Mouse (Mus musculus): ENCODE measurements around the gene Foxf2. TPM values are rescaled to one million over a fixed set of nuclear protein-coding genes. Genes with fewer than 3 reads are reported as not detected.

Foxf2 gene
- total RNA-seq, 4 experiments from 2014 or later = not detected

DNA sequence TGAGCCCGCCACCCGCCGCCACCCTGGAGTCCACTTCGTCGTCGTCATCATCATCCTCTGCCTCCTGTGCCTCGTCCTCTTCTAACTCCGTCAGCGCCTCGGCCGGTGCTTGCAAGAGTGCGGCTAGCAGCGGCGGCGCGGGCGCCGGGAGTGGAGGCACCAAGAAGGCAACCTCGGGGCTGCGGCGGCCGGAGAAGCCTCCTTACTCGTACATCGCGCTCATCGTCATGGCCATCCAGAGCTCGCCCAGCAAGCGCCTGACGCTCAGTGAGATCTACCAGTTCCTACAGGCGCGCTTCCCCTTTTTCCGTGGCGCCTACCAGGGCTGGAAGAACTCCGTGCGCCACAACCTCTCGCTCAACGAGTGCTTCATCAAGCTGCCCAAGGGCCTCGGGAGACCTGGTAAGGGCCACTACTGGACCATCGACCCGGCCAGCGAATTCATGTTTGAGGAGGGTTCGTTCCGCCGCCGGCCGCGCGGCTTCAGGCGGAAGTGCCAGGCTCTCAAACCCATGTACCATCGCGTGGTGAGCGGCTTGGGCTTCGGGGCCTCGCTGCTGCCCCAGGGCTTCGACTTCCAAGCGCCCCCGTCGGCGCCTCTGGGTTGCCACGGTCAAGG, 676 bp downstream of the Foxf2 start:
- DNase-seq = no peak

DNA sequence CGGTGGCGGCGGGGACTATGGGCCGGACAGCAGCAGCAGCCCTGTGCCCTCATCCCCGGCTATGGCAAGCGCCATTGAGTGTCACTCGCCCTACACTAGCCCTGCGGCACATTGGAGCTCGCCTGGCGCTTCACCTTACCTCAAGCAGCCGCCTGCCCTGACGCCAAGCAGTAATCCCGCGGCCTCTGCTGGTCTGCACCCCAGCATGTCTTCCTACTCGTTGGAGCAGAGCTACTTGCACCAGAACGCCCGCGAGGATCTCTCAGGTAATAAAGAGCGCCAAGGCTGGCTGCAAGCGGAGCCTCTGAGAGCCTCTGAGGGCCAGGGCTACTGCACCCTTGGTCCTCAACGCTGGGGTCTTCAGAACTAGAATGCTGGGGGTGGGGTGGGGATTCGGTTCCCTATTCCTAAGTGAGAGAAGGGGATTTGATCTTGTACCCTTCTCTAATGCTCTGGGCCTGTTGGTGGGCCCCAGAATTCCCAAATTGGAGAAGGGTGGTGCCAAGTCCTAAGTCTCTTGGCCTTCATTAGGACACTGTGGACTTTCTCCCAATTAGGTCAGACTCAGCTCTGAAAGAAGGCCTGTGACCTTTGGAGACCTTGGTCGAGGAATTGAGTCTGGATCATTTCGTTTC, 1.5 kb downstream of the Foxf2 start:
- no peak for DNase-seq

DNA sequence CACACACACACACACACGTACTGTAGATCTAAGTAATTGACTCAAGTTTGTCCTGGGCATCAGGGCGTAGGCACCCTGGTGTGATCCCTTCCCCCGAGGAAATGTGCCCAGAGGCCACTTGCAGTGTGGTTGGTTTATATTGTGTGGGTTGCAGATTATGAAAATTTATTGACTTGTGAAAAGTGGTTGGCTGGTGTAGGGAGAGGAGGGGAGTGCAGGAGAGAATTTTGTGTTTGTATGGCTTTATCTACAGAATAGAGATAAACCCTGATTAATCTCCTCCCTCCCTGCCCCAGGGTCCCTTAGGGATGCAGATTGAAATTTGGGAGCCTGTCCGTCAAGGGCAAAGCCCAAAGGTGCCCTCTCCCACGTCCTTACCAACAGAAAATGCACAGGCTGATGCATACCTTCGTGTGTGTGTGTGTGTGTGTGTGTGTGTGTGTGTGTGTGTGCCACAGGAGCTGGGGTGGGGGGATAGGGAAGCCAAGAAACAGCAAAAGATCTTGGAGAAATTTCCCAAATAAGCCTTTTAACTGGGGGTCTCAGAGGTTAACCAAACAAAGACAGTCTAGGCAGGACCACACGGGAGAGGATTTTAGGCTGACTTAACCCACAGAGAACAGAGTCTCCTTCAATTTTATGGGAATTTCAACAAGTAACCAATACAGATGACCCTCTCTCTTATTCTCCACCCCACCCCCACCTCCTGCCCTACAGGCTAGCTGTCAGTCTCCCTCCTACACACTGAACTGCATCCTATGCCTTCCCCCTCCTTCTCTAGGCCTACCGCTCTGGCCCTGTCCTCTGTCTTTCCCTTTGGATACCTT, 2.5 kb downstream of the Foxf2 start:
- no peak for DNase-seq

DNA sequence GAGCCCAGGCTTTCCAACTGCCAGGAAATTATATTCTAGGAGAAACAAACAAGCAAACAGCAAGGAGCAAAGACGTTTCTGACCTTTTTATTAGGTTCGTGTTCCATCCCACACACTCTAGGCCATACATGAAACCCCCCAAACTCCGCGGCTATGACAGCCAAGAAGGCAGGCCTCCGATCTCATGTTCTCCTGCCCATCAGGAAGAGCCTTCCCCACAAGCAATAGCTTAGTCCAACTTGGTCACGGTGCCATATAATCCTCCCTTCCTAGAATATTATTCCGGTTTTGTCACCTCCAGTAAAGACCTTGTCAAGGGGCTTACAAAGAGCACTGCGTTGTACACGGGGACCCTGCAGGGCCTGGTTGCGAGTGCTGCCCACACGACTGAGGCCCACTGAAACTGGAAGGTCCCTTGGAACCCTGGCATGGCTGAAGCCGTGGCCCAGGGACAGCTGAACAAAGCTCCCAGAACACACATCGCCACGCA, 3.1 kb downstream of the Foxf2 start:
- DNase-seq = no peak

DNA sequence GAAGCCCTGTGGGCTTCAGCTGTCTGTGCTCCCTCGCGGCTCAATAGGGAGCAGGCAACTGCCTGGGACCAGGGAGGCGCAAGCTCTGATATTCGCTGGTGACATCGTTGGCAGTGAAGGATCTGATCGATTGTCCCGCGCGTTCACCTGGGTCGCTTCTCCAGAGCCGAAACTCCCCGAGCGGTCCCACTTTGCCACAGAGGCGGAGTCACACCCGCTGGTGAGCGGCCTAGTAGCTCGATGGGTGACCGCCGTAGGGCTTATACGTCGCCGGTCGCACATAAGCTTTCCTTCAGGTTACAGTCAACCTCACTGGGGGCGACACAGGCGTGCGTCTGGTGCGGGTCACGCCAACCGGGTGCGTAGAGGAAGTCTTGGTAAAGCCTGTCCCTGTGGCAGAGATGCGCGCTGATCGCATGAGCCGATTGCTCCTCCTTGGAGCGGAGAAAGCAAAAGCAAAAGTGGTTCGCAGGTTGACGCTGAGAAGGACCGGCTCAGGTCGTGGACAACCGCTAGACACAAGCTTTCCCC, 3.8 kb downstream of the Foxf2 start:
- DNase-seq = no peak

DNA sequence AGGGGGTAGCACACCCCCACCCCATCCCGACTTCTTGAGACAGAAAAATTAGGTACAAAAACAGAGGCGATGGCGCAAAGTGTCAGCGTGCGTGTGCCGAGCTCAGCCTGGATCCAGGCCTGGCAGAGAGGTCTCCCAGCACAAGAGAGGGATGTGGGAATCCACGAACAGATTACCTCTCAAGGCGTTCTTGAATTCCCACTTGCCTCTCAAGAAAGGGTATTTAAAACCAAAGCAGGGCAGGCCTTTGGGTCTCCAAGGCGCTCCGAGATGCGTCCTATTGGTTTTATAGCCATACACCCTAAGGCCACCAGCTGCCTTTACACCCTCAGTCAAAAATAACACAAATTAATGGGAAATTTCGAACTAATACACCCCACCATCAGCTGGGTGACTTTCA, 4.4 kb downstream of the Foxf2 start:
- no peak for DNase-seq

DNA sequence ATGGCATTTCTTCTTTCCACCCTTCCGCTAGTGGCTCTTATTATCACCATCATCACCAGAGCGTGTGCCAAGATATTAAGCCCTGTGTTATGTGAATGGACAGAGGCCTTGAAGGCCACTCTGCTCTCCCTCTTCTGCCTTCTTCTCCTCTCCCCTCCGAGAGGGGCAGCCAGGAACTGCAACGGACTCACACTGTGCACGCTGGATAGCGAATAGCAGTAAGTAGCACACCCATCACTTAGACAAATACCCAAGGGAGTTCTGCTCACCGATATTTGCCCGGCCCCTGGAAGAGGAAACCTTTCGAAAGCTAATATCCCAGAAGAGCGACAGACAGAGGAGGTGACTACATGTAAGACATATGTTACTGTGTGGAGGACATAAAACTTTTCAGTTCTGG, 4.9 kb downstream of the Foxf2 start:
- DNase-seq = no peak

DNA sequence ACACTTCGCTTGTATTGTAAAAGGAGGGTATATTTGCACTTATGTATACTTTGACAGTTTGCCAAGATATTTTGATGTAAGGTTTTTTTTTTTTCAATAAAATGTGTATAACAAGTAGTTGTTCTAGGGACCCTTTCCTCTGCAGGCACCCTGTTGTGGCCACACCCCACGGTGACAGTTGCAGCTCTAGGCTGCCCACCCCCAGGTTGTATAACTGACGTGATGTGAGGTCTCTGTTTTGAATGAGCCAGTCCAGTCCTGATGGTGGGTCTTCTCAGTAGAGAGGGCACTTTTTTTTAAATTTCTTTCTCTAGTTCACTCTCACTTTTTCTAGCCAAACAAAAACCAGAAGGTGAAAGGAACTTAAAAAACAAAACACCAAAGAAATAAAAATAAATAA, 5.7 kb downstream of the Foxf2 start:
- DNase-seq = no peak

DNA sequence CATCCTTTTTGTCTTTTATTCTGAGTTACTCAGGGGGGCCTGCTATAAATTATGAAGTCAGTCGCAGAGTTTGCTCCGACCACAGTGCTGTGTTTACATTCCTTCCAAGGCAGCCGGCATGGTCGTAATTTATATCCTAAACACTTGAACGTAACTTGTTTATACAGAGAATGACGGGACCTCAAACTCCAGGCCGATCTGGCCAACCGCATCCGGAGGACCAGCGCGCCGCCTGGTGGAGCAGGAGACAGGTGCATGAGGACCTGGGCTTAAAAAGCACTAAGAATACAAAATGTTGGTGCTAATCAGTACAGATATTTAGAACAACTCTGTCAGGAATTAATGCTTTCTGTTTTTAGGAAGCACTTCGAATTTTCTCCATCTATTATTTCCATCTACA, 6.8 kb downstream of the Foxf2 start:
- peak; percentile 18 for DNase-seq

DNA sequence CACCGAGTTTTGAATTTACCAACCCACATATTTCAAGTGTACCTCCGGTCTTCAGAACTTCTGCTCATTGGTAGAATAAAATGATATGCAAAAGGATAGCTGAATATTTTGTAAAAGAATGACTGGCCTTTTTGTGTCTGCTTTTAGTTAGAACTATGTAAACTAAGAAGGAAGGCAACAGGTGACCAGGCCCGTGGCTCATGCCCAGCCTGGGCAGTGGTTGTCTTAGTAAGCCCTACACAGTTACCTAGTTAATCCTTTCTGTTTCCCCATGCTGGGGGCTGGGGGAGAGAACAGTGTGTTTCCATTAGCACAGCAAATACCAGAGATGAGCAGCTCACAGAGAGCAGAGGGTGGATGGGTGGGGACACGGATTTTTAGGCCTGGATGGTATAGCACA, 7.6 kb downstream of the Foxf2 start:
- no peak for DNase-seq

DNA sequence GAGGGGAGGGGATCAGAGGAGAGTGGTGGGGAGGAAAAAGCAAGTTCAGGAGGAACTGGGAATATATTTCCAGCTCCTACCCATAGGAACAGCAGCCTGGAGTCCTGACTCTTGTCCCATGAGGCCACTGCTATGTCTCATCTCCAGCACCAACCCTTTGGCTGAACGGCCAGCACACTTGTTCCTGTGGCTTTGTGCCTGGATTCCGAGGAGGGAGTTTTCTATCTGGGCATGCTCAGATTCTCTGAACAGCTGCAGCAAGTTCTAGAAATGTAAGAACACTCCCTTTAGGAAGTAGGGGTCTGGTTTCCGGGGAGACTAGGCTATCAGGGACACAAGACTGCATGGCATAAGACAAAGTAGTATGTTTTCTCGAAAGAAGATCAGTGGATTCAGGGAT, 9.9 kb downstream of the Foxf2 start:
- DNase-seq = no peak

DNA sequence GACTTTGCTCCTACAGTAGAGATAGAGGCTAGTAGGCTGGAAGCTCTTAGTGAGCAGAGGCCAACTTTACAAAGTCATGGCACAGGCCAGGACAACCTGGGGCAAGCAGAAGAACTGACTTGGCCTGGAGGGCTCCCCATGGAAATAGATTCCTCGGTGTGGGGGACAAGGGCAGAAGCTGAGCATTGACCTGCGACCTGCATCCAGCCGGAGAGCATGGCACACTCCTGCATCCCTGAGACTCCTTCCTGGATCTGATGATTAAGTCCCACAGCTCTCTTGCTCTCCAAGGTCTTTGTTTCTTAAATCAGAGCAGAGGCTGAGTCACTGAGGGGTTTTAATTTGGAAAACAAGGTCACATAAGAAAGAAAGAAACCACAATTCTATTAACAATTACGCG, 15.9 kb downstream of the Foxf2 start:
- no peak for DNase-seq

DNA sequence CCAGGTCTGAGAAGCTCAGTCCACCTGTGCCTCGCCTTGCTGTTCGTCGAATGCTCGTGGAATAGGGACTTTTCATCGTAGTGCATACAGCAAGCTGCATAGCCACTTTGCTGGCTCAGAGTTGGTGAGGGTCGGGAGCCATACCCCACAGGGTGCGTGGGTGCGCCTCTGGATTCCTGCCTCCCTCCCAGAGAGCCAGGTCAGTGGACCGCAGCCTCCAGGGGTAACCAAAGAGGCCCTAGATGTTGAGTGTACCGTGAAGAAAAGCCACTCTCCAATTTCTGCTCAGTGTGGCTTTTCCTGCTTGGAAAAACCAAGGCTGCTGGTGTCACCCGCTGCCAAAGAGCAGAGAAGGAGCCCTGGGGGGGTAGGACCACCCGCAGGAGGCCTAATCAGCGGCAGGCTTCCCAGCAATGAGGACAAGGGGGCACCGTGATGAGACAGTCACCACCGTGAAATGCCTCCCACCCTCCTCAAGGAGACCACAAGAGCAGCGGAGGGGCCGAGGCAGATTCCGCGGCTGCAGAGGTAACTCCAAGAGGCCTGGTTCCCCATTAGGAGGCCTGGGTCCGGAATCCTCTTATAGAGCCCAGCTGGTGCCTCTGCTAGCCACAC, 26.6 kb downstream of the Foxf2 start:
- no peak for DNase-seq

DNA sequence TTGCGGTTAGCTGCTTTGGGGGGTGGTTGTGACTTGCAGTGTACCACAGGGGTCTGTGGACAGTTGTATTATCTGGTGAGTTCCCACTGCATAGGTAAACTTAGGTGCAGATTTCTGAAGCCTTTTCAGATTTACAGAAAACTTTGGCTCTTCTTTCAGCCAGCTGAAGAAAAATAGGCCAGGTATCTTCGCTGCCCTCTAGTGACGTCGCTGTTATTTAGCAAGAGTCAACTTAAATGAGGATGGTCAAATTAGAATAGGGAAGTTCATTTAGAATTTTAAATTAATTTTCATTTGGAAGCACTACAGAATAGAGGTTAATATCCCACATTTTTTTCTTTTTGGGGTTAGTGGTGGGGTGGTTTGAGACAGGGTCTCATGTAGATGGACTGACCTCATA, 30.6 kb downstream of the Foxf2 start:
- no peak for DNase-seq

DNA sequence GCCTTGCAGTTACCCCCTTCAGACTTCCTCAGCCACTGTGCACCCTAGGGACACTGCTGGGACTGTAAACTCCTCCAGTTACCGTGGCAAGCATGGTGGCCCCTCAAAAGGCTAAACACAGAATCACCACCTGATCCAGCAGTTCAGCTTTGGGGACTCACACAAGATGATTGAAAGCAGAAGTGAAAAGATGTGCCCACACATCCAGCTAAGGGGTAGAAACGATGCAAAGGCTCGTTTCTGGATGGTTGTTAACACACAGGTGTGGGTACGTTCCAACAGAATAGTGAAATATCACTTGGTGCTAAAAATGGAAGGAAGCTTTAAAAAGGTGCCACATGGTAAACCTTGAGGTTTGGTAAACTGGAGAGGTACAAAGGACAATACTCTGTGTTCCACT, 32.6 kb downstream of the Foxf2 start:
- no peak for DNase-seq

DNA sequence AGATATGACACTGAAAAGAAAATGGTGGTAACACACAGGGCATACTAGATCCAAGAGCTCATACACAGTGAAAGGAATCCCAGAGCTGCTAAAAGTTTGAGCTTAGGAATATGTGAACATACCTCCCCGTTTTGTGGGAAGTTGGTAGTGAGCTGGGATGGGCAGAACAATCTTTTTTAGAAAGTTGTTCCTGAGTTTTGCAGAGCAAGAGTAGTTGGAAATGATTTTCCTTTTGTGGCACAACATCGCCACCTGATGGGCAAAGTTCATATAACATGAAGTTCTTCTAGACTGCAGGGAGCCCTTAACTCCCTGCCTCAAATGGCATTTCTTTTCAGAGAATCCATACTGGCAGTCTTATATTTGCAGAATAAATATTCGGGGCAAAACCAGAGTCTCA, 33.3 kb downstream of the Foxf2 start:
- DNase-seq = peak; percentile 27

DNA sequence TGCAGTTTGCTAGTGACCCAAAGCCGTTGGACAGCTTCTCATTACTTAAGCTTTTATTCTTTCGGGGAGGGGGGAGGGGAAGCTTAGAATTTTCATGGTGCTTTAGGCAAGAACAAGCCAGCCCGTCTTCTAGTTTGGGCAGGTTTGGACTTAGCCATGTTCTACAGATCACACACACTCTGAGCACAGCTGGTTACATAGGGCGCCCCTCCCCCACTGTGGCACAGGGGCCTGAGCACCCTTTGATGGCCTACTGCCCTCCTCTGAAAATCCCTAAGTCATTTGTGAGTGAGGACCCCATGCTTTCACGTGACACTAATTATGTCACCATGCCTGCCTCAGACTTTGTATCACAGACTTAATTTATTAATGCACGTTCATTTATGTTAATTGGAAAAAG, 35.6 kb downstream of the Foxf2 start:
- DNase-seq = no peak

DNA sequence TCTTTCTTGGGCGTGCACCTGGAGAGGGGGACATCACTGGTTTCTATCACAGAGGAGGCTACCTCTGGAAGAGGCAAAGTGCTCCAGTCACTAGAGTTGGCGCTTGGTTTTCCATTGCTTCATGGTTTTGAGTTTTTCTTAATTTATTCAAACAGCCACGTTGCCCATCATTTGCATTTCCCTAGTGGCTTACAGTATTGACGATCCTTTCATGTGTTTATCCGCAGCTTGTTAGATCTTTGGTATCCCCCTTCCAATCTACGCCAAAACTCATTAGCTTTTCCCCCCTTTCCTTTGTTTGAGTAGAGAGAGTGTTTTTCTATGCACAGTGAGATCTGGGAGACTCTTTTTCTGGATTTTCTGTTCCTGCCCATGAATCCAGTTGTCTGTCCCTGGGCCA, 39.8 kb downstream of the Foxf2 start:
- no peak for DNase-seq

DNA sequence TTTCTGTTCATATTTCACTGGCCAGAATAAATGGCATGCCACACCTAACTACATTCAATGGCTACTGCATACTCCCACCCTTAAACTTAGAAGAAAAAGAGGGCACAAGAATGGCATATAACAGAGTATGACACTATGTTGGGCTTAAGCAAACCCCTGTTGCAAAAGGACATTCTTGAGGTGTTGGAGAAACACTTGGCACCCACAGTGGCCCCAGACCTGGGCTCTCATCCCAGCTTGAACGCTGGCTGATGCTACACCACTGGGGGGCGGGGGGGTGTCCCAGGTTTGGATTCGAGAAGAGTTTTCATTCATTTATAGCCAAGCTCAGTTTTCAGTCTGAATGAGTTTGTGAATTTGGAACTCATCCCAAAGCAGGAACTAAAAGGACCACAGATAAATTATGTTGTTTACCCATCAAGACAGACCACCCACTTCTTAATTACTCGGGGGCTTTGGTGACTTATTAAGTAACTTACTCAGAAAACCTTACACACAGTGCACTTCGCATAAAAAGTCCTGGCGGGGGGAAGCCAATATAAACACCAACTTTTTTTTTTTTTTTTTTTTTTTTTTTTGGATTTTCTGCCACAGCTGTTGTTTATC, 42.4 kb downstream of the Foxf2 start:
- no peak for DNase-seq

DNA sequence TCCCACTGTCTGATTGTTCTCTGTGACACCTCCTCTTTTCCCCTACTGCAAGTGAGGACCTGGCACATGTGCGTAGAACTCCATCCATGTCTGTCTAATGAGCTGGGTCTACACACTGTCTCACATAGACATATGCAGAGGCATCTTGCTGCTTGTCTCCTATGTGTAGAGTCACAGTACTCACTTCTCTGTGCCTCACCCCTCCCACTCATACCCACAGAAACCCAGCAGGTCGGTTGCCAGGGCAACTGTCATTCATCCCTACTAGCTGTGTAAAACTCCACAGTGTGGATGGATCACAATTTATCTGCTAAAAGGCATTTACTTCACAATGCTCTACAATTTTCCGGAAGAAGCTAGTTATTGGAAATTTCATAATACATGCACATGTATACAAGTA, 46.5 kb downstream of the Foxf2 start:
- no peak for DNase-seq
